Mouse (Mus musculus): ENCODE measurements around the gene Kcne3. TPM values are rescaled to one million over a fixed set of nuclear protein-coding genes. Genes with fewer than 3 reads are reported as not detected.
A peak's percentile ranks its signal among the peaks of the same experiment; 100 is the strongest.

Gene Kcne3
- 1 to 10 TPM; 1.8 to 3.8 TPM for total RNA-seq (2021)

DNA sequence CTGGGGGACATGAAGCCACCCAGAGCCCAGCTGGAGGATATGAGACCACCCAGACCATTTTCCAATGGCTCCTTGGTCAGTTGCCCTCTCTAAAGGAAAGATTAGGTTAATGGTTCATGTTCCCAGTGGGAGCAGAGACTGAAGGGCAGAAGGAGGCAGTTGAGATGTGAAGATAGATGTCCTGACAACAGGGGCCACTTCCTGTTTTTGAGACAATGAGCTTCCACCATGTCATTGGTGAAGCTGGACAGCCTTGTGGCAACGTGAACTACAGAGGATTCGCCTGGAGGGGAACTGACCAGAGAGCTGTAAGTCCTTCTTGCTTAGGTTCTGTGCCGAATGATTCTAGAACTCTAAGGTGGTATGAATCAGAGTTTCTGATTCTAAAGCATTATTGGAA is at the start of gene Kcne3:
Gene Kcne3 (plus strand): TSS at position 234 of the 400 bp plus-strand sequence.
- DNase-seq, result no peak

DNA sequence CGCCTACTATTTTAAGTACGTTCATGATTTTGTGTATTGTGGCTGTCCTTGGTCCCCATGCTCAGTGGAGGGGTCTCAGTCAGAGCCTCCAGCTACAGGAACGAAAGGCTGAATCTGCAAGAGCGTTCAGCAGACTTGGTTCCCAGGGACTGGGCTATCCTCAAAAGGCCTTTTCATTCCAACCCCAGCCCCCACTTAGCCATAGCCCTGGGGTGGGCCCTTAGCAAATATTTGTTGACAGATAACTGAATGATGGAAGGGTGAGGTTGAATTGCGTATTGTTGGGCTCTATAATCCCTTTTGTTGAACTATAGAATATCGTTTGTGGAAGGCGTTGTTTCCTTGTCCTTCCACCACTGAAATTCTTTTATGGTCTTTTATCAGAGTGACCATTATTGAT is 49.8 kb upstream of the Kcne3 start:
- DNase-seq, result no peak

DNA sequence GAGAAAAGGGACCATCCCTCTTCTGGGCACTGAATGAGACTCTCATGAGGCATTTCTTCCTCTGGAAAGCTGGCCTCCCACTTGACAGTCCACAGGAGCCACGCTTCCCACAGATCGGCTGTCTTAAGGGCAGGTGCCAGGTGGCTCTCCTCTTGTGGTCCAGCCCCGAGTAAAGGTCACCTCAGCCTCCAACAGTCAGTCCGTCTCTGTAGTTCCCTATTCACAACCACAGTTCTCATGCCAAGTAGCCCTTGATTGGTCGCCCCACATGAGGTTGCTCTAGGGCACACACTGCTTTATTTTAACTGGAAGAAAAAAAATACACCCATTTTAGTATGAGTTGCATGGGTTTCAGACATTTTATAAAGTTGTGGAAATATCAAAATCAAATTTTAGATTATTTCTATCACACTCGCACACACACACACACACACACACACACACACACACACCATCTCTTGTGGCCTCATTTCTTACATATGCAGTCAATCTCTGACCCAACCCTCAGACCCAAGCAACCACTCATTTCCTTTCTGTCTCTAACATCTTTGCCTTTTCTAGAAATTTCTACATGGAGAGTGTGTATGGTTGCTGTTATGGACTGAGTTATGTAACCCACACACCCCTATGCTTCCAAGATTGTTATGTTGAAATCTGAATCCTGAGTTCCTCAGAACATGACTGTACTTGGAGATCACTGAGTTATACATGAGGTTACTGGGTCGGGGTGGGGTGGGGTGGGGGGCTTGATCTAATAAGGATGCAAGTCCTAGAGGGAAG is 47.9 kb upstream of the Kcne3 start:
- no peak for DNase-seq

DNA sequence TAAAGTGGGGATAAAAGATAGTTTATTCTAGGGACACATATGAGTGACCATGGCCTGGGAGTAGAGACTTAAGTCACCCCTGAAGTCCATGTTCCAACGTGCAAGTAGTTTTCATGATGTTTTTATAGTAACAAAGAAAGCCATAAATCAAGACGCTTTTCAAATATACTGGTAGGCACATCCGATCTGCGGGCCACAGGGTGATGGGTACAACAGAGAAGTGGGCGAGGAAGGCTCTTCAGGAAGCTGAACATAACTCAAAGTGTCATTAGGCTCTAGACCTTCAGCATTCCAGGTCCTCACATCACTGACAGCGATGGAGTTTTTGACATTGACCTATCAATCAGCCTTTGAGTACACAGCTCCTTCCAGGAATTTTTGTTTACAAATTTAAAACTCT is 45.7 kb upstream of the Kcne3 start:
- no peak for DNase-seq

DNA sequence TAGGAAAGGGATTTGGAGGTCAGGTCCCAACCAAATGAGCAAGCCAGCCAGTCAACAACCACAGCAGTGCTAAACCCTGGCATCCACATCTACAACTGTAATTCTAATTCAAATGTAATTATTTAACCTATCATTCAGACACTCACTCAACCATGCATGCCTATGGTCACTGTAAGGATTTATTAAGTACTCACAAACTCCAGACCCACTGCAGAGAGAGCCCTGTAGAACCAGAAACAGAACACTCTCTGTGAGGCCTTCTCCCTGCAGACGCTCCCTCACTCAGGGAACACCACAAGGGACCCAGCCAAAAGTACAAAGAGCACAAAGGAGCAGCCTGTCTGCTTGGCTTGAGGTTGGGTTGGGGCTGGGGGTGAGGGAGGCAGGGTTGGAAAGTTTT is 43.9 kb upstream of the Kcne3 start:
- no peak for DNase-seq

DNA sequence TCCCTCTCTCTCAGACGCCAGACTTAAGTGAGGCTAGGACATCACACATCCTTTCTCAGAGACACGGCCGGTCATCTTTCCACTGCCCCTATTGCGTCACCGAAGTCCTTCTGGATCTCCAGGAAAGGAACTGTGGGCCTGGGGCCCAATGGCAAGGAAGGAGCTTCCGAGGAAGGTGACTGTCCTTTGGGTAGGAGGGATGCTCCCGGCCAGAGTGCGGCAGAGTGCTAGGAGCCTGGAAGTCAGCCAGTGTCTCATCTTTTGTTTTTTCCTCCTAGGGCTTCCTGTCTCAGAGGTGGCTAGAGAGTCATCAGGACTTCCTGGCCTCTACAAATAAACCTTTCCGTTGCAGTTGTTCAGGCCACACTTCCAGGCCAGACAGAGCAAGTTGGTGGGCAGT is 39.3 kb upstream of the Kcne3 start:
- peak; percentile 28 for DNase-seq

DNA sequence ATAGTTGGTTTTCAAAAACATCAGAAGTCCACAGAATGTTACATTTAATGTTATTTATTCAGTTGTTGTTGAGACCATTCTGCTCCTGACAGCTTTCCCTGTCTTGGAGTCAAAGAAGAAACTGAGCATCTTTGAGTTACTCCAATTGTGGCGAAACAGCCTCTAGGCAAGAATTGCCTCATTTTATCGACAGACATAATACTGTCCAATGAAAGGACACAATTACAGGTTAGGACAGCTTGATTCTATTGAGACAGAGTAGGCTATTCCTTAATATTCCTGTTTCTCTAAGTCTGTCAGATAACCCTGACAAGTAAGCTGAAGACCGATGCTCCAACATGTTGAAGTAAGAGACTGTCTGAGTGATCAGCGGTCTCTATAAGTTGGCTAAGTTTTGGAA is 38.2 kb upstream of the Kcne3 start:
- no peak for DNase-seq

DNA sequence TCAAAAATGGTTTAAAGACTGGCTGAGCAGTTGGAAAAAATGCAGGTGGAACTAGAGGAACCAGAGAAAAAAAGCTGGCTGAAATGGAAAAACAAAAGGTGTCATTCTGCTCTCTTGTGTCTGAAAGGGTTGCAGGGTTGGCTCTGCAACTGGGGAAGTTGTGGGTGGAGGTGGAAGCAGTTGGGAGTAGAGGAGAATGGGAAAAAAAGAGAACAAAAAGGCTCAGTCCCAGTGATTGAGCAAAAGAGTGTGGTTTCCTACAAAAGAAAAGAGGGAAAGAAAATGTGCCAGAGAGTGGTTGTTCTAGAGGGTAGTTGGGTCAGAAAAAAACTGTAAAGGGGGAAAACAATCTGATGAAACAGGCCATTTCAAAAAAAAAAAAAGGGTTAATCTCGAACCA is 35.7 kb upstream of the Kcne3 start:
- no peak for DNase-seq

DNA sequence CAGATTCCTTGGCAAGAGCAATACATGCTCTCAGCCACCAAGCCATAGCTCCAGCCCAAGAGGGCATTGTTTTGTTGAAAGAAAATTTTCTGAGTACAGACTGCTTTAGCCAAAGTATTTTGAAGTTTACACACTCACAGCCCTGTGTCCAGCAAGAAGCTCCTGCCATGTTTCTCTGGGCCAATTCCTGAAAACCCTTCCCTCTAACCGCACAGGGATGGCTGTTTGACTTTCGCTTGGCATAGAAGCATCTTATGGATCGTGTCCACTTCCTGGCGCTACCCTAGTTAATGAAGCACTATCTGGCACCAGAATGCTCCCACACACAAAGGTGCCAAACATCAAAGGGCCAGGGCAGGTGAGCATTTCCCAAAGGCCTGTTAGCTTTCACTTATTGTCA is 27.7 kb upstream of the Kcne3 start:
- no peak for DNase-seq

DNA sequence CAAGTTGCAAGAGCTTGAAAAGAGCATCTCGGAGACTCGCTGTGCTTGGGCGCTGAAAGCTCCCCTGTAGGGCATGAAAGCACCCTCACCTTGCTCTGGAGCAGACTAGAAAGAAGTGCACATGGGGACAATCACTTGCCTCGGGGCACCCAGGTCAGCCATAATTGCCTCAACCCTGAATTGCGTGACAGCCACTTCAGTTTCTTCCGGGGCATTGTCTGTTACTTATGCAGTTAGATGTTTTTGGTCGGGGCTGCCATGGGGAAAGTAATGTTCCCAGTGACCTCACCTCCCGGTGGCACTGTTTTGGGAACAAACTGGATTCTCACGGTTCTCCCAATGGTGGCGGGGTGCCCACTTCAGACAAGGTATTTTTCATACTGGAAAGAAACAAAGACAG is 26.2 kb upstream of the Kcne3 start:
- no peak for DNase-seq

DNA sequence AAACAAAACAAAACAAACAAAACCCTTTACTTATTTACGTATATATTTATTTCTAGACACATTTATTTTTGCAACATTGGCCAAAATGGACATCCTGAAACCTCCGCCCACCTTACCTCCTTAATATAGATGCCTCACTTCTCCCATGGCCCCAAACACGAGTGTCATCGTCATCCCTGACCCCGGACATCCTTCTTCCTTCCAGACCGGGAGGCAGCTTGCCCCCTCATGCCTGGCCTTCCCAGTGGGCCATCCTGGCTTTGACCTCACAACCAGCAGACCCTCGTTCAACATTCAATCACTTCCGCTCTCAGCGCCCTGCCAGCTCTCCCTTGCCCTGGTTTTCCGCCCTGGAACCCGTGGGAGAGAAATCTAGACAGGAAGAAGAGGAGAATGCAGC is 25.7 kb upstream of the Kcne3 start:
- no peak for DNase-seq

DNA sequence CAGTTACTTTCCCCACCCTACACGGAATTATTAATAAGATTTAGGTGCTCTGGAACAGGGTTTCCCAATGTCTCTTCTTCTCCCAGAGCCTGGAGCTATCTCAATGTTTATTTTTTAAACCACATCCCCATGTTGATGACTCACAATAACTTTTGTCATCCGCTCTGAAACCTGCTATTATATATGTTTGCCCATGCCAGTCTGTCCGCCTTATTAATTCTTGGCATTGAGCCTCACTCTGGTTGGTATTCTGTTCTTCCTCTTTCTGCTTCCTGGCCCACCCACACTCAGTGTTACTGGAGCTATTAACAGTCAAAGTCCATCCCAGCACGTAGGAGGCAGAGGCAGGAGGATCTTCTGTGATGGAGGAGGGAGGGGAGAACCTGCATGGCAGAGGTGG is 18.6 kb upstream of the Kcne3 start:
- DNase-seq, result no peak

DNA sequence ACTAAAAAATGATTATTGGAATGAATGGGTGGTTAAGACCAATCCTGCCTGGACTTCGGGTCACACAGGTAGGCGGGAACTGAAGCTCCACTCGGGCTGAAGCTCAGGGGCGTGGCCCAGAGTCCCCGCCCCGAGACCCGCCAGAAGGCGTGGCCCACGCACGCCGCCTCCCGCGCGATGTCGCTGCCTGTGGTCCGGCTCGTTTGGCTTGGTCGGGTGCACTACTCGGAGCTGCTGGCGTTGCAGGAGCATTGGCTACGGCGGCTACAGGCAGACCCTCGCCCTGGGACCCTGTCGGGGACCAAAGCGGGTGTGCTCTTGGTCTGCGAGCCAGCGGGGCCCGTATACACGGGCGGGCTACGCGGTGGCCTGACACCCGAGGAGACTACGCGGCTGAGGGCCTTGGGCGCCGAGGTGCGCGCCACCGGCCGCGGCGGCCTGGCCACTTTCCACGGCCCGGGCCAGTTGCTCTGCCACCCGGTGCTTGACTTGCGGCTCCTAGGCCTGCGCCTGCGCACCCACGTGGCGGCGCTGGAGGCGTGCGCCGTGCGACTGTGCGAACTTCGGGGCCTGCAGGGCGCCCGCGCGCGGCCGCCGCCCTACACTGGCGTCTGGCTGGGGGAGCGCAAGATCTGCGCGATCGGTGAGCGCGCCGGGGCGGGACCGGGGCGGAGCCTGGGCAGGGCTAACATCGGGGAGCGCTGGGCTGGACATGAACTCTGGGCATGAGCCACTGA is 17.0 kb upstream of the Kcne3 start, which contains the start of gene Lipt2:
Gene Lipt2 (plus strand): TSS at position 173 of the 737 bp plus-strand sequence.
- peak; percentile 94 for DNase-seq

DNA sequence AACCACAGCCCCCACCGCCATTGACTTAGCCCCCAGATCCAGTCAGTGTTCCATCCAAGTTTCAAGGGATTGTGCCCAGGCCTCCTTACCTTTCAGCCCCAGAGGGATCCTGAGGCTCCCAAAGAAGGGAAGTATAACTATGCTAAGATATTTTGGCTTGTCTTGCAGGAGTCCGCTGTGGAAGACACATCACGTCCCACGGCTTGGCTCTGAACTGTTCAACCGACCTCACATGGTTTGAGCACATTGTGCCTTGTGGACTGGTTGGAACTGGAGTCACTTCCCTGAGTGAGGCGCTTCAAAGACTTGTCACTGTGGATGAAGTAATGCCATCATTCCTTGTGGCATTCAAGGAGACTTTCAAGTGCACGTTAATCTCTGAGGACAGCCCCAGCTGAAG is 16.3 kb upstream of the Kcne3 start:
- DNase-seq, result peak; percentile 9

DNA sequence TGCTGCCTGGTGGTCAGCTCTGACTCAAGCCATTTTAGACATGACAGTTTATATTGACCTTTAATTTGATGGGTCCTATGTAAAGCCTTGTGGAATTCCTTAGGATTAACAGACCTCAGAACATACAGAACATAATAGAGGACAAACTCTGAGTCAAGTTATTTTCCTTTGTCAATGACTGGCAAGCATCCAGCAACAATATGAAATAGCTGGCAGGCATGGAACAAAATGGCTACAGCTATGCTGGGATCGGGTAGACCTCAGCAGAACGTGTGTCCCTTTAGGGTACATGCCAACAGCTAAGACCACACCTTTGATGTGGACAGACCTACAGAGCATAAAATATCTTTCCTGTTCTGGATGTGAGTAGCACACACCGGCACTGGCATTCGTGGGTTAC is 12.8 kb upstream of the Kcne3 start:
- no peak for DNase-seq

DNA sequence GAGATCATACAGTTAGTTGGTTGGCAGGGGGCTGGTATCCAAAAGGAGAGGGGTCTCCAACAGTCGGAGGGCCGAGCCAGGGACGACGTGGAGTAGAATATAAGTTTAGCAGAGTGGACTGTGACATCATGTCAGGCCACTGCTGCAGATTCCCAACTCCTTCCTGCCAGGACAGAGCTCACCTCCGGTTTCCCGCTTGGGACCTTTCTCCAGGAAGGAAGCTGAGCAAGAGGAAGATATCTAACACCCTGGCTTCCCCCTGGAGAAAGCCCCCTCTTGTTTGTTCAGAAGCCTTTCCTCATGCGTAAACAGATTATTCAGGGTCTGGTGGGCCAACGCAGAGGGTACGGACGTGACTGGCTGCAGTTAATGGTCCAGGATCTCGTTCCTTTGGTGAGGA is 7.6 kb upstream of the Kcne3 start:
- peak; percentile 21 for DNase-seq

DNA sequence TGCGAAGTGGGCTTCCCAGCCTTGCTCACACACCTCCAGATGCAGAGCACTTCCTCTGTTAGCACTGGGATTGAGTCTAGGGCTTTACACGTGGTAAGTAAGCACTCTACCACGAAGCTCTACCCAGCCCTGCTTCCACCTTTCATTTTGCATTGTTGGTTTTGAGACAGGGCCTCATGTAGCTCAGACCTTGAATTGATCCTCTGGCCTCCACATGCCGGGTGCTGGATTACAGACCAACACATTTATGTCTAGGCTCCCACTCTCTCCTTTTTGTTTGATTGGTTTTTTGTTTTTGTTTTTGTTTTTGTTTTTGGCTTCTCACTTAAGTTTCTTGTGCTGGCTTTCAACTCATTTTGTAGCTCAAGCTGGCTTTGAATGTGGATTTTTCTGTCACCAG is 5.5 kb upstream of the Kcne3 start:
- DNase-seq, result no peak

DNA sequence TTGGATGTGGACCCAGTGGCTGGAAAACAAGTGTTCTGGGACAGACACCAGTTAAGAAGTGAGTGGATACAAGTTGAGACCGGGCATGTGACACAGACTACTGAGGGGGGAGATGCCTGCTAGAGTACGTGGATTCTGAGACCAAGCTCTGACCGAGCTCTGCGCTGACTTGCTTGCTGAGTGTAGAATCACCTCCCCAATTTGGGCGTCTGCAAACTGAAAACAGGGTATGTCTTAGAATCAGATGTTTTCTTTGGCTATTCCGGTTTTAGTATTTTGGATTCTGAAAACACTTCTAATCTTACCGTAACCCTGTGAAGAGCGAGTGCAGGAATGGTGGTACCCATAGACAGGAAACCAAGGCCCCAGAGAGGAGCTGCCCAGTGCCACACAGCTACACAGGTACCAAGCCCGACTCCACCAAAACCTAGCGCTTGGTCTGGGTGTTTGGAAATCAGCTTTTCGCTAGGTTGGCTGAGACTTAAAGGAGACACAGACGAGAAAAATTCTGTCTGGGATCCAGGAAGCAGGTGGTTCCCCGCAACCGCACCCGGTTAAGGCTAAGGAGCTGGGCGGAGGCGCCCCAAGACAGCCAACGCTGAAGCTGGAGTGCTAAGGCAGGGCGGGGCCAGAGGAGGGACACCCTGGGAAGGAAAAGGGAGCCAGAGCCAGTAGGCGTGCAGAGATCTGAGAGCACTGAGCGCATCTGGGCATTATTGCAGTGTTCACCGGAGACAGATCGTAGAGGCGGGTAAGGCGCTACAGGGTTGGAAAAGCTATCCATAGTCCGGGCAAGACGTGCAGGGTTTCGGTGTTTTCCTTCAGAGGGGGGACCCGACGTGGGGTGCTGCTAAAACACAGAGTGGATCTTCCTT is 2.0 kb downstream of the Kcne3 start:
- DNase-seq, result peak; percentile 54

DNA sequence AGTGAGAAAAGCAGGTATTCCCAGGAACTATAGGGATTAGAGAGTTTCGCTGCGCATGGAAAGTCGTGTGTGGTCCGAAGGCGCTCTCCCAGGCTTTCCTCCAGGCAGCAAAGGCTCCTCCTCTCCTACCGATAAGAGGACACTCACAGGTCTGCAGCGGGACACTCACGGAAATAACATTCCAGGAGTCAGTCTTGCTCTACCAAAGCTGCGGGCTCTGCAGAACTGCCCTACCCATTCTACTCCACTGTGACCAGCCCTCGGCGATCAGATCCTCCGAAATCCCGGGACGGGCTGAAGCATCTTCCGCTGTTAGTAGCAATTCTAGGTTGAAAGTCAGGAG is 2.6 kb downstream of the Kcne3 start:
- DNase-seq, result no peak

DNA sequence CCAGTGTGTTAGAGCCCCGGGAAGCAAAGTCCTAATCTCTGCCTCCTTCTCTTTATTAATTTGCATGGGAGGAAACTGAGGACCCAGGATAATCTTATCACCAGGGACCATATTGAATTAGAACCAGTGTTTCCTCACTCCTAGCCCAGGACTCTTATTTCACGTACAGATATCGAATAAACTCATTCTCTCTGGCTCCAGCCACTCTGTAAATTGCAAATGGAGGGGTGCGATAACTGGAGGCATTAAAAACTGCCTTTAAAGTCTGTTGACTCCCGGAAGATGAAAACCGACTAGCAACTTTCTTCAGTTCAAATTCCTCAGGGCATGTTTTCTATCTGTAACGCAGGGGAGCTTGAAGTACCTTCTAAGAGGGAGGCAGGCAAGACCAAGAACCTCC is 3.1 kb downstream of the Kcne3 start:
- DNase-seq, result no peak

DNA sequence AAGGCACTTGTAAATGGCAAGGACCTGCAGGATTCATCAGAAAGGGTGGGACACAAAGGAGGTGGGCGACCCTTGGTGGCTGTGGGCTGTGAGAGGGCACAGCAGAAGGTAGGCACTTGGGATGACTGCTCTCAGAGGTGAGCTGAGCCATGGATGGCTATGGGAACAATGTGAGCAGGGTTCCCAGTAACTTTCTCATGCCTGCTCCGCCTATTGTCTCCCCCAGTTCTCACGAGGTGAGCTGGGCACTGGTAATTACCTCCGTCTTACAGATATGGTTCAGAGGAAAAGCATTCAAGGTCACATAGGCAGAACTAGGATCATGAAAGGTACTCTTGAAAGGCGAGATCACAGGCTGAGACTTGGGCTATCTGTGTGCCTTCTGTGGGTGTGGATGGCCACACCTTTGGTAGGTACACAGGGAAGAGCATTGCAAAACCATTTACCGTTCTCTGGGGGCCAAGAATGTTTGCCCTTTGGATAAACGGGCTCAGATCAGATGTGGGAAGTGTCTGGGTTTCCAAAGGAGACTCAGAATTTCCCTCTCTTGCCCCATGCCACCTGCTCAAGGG is 3.6 kb downstream of the Kcne3 start:
- no peak for DNase-seq

DNA sequence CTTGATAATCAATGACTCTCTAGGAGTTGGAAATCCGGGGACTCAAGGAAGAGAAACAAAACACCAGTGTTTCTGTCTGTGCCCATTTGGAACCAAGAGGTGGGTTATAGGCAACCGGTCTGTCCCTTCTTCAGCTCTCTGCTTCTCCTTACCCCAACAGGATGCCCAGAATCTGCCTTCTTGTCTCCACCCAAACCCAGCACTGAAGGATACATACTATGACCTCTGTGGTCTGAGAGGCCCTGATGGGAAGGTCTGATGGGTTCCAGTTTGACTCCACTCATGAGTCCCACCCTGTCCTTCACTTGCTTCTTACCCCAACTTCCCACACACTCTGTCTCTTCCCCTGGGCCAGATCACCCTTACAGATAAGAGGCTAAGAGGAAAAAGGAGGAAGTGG is 4.9 kb downstream of the Kcne3 start:
- DNase-seq, result no peak

DNA sequence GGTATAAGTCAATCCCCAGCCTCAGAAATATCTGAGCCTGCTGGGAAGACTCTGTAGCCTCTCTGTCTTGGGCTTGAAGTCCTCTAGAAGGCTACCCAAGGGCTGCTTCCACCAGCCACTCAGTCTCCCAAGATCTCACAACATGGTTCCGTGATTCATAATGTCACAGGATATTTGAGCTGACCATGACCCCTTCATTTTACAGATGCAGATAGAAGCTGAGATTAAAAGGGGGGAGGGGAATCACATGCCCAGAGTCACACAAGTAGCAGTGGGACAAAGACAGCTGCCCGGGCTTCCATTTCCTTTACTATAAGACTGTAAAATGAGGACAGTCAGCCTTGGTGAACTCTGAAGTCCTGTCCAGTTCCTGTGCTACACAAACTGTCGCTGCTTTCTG is 5.3 kb downstream of the Kcne3 start:
- DNase-seq, result no peak
